Mouse (Mus musculus): ENCODE data around the gene Gphn.

Gene Gphn

DNA sequence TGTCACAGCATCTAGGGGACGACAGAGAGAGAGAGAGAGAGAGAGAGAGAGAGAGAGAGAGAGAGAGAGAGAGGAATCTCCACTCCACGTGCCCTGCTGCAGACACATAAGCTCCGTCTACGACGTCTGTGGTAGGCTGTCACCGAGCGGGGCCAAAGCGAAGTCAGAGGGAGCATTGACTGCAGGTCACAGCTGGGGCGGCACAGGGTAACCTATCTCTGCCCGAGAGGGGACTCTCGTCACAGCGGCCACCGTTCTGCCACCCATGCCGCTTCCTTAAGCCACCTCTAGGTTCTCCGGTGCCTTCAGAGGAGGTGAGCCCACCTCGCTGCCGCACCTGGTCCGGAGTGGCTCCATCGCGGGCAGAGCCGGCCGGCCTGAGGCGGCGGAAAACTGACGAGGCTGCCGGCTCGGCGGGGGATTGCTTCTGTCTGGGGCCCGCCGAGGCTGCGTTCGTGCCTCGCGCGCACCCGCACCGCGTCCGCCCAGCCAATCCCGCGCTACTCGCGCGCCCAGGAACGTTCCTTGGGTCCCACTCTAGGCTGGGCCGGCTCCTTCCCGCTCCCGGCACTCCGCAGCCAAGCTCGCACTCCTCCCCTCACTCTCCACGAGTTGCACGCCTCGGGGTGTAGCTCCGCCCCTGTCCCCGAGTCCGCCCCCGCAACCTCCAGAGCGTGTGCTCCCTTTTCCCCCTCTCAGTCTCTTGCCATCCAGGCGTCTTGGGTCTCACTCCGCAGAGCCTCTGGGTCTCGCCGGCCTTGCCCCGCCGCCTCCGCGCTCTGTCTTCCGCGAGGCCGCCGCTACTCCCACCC is at the start of gene Gphn:
Gene Gphn (plus strand): TSS at position 673 of the 812 bp plus-strand sequence.
- DNase-seq (ENCODE audit: low spot score): peak; percentile 88

DNA sequence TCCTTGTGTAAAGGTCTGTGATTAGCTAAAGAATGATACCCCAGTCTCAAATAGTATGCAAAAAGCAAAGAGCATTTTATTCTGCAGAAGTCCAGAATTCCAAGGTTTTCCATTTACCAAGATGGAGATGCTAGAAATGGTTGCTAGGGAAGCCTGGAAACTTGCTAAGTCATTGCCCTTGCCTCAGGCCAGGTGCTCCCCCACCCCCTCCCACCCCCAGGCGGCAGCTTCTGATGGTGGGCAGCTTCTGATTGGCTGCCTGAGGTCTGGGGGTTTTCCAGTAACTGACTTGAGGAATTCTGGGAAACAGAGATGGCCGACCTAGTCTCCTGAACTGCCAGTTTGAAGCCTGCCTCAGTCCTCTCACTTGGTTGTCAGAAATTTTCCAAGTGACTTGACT is 44.7 kb upstream of the Gphn start:
- DNase-seq (ENCODE audit: low spot score): no peak

DNA sequence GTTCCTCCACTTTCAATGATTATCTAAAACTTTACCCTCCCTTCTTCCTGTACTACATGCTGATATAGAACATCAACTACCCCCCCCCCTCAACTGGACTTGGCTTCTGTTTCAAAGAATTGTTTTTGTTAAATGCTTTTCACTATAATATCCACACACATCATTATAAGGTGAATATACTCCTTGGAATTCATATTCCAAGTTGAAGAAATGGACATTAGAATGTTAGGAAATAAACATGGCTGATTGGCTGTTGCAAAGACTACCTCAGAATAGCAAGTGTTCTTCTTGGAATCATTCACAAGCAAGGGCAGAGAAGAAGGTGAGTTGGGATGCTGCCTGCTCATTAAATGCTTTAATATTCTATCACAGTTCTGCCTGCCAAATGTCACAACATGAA is 32.2 kb upstream of the Gphn start, which contains the start of gene Gm6657:
Gene Gm6657 (plus strand): TSS at position 301 of the 400 bp plus-strand sequence.
- DNase-seq (ENCODE audit: low spot score): no peak

DNA sequence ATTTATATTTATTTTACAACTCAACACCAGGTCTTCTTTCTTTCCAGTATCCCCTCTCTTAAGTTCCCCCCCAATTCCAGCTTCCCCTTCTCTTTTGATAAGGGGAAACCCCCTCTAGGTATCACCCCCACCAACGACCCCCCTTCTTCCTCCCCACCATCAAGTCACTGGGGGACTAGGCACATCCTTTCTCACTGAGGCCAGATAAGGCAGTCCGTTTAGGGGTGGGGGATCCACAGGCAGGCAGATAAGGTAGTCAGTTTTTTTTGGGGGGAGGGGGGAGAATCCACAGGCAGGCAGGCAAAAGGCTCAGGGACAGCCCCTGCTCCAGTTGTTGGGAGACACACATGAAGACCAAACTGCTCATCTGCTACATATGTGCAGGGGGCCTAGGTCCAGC is 30.8 kb upstream of the Gphn start:
- no peak for DNase-seq (ENCODE audit: low spot score)

DNA sequence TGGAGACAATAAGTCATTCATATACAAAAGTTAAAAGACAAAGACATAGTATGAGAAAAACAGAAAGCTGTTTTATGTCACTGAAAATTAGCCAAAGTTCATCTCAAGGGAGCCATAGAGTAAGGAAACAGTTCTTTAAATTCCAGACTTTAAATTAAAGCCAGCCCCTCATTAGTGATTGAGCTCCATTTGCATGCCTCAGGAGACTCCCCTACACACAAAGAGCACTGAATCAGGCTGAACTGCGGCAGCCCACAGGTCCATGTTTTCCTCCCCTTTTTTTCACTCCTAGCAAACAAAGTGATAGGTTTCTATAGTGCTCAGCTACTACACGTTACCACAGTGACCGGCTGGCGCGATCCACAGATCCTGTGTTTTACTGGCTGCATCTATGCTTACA is 22.5 kb upstream of the Gphn start:
- DNase-seq (ENCODE audit: low spot score): peak; percentile 23

DNA sequence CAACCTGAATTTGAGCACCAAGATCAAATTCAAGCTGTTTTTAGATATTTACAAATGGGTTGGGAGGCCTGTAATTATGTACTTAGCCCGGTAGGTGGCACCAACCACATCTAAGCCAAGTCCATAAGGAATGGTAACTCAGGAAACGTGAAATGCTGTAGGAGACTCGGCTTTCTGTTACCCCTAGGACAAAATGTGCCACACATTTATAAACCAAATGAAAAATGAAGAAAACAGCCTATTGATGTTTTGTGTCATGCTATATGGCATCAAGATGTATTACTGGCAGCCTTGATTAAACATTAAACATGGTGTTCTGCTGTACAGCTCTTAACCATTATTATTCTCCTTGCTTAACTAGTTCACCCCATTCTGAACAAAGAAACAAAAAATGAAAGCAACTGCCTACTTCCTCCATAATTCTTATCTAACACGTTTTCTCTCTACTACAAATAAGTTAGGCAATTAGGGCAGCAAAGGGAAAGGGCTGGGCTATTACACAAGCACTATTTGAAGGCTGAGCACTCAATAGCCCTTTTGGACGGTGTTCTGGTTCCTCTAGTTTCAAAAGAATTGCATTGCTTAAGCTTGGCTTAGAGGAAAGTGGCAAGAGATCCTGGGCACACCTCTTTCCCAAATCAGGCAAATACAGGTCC is 20.1 kb upstream of the Gphn start:
- DNase-seq (ENCODE audit: low spot score): peak; percentile 89

DNA sequence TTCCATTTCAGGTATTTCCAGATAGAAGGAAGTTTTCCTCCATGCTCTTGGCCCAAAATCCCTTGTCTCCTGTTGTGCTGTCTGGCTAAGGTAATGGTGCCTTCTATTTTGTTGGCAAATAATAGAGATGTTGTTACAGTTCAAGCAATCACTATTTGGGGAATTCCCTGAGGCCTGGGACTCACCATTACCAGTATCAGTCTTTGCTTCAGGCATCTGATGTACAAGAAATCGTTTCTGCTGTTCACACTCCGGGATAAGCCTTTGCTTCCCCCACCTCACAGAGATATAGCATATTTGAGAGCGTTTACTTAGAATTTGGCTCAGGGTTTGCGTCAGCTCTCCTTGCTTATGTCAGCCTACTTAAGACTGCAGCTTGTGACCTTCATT is 19.6 kb upstream of the Gphn start:
- DNase-seq (ENCODE audit: low spot score): no peak

DNA sequence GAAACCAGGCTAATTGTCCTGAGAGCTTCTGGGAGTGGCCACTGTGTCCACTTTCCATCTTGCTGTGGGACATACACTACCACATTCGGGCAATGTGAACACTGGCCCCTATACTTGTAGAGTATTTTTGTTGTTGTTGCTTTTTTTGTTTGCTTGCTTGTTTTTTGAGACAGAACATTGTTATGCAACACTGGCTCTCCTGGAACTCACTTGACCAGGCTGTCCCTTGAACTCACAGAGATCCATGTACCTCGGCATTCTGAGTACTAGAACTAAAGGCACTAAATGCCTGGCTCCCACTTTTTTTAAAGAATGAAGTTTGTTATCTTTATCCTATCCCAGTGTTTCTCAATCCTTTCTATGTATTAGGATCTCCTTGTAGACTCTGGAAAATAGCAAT is 16.3 kb upstream of the Gphn start:
- DNase-seq (ENCODE audit: low spot score): no peak

DNA sequence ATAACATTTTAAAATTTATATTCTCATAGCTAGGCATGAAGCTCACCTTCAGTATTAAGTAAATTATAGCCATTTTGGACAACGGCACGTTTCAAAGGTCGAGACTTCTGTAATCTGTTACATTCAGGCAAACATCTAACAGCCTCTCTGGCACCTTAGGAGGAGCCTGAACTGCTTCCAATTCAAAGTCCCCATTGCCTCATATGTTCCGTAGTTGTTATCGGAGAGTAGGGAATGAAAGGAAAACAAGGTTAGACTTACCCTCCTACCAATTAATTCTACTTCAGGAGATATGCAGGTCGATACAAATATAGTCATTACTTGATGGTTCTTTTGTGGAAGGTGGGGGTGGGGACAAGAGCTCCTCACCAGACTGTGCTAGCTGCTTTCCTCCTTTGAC is 10.7 kb upstream of the Gphn start:
- no peak for DNase-seq (ENCODE audit: low spot score)

DNA sequence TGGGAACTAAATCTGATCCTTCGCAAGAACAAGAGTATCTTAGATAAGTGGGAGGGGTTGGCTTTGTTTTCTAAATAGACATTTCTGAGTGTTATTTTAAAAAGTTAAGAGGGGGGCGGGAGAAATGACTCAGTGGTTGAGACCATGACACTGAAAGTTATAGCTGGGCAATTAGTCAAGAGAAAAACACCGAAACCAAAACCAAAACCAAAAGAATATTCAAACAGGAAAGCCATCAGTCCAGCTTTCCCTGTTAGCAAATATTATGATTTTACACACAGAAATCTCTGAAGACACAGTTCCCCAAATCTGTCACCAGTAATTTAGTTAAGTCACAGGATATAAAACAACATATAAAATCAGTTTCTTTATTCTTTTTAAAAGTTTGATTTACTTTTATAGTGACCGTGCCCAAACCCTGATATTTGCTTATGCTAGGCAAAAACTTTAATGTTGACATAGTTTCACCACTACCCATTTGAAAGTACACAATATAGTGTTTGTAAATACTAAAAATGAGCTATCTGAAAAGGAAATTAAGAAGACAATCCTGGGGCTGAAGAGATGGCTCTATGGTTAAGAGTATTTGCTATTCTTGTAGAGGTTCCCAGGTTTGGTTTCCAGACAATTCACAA is 6.9 kb upstream of the Gphn start:
- DNase-seq (ENCODE audit: low spot score): no peak

DNA sequence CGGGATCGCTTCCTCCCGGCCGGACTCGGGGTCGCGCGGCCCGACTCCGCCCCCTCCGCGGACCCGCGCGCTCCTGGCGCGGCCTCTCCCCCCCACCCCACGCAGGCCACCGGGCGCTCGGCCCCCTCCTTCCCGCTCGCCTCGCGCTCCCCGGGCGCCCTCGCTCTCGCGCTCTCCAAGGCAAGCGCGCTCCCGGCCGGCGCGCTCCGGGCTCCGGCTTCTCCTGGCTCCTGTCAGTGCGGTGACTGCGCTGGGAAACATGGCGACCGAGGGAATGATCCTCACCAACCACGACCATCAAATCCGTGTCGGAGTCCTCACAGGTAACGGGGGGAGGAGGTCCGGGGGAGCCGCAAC is 318 bp downstream of the Gphn start:
- peak; percentile 90 for DNase-seq (ENCODE audit: low spot score)

DNA sequence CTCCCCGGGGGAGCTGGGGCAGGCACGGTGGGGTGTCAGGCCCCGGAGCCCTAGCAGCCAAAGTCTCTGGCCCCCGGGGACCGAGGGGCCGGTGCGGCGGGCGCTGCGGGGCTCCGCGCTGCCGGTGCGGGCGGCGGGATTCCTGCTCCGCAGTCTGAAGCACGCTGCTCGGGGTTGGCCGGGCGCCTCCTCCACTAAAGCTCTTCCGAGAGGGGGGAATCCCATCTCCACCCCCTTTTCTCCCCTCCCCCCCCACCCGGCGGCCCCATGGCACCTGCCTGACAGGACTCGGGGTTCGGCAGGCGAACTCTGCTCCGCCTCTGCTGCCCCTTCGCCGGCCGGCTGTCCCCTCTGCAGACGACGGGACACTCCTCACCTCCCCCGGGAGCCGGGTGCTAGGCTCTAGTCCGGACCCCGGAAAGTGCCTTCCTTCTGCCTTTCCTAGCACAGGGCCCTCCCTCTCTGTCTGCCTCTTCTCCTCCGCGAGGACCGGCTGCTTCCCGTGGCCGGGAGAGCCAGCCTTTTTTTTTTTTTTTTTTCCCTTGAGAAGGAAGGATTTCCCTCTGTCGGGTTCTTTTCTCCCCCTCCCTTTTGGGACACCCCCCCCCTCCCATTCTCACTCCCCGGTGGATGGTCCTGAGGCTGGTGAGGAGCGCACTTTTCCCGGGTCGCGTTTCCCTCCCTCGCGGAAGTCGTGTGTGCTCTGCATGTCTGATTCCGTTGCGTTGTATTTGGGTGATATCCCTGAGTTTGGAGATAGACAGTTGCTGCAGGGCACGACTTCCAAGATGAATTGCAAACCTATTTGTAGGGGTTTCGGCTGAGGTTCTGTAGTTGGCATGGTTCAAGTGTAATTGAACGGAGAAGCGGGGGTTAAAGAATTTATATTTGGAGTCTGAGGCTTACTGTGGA is 1.1 kb downstream of the Gphn start:
- peak; percentile 59 for DNase-seq (ENCODE audit: low spot score)

DNA sequence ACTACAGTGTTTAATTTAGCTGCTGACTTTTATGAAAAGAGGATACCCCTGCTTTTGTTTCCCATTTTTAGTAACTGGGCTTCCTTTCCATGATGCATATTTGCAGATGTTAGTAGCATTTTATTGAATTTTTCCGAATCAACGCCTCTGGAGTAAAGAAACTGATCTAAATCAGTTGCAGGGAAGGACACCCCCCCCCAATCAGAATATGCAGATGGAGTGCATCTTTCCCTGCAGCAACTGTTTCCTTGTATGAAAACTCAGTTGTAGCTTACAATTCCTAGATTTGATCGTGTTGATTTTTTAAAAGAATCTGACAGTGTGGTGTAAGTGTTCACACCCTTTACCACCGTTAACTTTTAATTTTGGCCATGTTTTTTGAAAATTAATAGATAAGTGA is 2.0 kb downstream of the Gphn start:
- DNase-seq (ENCODE audit: low spot score): no peak

DNA sequence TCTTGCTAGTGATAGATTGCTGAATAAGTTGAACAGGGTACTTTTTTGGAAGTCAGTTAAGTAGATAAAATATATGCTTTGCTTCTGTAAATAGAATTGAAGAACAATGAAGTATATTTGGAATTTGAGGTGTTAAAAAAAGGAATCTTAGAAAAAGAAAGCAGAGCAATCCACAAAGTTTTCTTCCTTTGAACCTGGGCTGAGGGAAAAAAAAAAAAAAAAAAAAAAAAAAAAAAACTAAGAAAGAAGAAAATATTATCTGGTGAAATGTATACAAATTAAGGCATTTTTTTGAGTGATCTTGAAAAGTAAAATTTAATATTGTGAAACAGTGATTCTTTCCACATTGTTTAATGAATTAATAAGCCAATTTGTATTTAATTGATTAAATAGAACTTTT is 6.4 kb downstream of the Gphn start:
- no peak for DNase-seq (ENCODE audit: low spot score)

DNA sequence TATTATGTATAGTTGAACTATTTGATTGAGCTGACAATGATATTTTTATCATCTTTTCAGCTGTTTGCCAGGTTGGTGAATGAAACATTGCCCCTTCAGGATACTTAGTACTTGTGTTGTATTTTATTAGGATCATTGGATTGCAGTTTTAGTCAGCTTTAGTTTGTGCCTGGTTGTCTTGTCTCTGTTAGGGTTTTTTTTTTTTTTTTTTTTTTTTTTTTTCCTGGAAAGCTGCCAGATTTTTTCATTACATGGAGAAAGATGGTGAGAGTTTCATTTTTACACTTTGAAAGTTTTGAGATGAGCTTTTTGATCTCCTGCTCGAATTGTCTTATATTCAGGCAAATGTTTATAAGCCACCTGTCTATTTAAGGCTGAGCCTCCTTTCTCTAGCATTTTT is 22.2 kb downstream of the Gphn start:
- no peak for DNase-seq (ENCODE audit: low spot score)

DNA sequence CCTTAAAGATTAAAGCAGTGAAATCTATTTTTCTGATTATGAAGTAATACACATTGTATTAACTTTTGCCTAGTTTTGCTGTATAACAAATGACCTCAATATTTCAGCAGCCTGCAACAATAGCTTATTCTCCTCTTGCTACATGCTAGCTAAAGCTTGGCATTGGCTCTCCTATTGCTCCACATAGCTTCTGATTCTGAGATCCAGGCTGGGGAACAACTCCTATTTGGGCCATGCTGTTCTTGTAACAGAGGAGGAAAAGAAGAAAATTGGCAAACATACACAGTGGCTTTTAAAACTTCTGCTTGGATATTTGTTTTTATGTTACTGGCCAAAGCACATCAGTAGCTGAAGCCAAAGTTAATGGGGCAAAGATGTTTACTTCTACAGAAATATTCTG is 23.0 kb downstream of the Gphn start:
- no peak for DNase-seq (ENCODE audit: low spot score)

DNA sequence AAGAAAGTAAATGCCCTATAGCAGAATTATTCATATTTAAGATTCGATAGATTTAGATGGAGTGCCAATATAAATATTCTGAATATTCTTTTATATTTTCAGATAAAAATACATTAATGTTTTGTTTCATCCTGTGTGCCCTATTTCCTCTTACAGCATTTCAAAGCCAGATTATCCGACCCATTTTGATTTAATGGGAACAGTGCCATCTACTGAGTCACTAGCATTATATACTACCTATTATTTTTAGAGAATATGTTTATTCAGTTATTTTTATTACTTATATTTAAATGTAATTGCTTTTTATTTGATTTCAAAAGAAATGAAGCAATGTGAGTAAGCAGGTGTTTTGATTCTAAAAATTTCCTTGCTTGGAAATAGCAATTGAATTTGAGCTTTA is 51.2 kb downstream of the Gphn start:
- no peak for DNase-seq (ENCODE audit: low spot score)

DNA sequence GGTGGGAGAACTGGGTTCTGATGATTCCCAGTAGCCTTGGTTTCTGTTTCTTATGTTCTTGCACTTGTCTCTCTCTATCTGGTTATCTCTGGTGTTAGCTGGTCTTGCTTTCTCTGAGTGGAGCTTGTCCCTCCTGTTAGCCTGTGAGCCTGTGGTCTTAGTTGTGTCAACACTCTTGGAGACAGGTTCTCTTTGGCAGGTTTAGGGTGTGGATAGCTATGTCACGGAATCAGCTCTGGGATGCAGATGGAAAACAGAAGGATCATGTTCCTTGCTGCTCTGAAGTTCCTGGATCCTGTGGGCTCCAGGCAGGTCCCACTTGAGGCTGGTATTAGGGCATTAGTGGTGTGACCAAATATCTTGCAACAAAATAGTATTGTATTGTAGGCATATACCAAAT is 64.2 kb downstream of the Gphn start:
- DNase-seq (ENCODE audit: low spot score): no peak

DNA sequence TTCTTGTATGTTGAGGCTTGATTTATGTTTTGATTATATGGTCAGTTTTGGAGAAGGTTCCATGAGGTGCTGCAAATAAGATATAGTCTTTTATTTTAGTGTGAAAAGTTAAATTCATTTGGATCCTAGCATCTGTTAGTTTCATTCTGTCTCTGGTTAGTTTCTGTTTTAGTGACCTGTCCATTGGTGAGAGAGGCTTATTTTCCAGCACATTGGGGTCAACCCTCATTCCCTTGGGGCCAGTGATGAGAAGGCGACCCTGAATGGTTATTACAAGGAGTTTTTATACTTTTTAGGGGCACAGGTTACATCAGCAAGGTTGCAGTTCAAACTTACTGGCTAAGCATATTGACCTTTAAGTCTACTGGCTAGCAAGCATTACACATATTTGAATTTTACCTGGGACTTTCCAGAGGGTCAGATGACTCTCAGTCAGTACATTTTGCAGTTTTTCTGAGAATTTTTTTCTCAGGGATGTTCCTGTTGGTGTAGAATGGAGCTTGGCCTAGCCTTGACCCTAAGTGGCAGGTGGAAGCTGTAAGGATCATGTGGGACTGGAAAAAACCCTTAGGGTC is 72.7 kb downstream of the Gphn start:
- DNase-seq (ENCODE audit: low spot score): no peak

DNA sequence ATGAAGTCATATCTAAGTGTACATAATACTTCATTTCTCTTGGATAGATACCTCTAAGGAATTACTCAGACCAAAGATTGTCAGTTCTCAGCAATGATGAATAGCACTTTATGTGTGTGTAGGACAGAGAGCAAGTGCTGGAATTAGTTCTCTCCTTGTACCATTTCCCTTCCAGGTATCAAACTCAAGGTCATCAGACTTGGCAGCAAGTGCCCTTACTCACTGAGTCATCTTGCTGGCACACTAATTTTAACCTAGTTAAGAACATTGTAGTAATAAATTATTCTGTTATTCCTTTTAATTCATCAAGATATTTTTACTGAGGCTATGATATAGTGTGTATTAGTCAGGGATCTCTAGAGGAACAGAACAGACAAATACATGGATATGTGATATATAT is 88.9 kb downstream of the Gphn start:
- DNase-seq (ENCODE audit: low spot score): no peak

DNA sequence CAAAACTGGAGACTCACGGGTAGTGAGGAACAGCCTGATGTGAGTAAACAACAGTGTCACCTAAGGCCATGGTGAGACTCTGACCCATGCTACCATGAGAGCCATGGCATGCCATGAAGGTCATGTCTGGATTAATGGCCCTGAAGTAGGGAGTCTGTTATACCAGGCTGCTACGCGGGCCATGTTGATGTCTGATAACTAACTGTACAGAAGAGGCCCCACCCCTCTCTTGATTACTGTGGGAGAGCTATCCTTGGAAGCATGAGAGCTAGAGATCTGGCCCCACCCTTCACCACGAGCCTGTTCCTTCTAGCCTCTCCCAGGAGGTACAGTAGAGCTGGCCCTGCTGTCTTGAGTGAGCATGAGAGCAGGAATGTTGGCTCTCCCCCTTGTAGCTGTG is 101.8 kb downstream of the Gphn start:
- no peak for DNase-seq (ENCODE audit: low spot score)

DNA sequence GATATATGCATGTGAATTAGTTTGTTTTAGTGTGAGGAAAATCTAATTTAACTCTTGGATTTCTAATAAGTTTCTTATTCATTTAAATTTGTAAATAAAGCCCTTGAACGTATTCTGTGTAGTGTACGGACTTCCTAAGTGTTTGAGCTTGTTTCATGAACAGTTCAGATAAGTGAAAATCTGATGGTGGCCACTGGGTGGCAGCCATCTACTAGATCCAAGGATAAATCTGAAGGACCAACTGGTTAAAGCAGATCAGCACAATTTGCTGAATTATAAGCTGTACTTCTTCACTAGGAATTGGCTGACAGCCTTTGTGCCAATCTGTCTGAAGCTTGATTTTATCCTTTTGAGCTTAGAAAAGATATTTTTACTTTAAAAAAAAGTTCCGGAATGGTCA is 105.9 kb downstream of the Gphn start:
- DNase-seq (ENCODE audit: low spot score): peak; percentile 72
